Mouse (Mus musculus) left cerebral cortex, postnatal 10 days (tissue): ENCODE measurements around the gene Gadl1. TPM values are rescaled to one million over a fixed set of nuclear protein-coding genes. Genes with fewer than 3 reads are reported as not detected.

Experiments
- DNase-seq, 2 experiments: peaks; one replicate each; pipeline ENCODE4 v3.0.0; 2021 to 2022; ENCODE audit warnings: low spot score in 2 of 2, mixed read lengths in 1 of 2; ENCODE audit errors: extremely low spot score in 1 of 2
- intact Hi-C: fragments of 180-260 bp; cut with DNase I; formaldehyde crosslinking; loops from one replicate; pipeline ENCODE4 v1.15.1; 2025
- total RNA-seq, 2 experiments: library from RNA; stranded (reverse); gene quantifications; 2 replicates each; pipeline ENCODE4 v1.2.3; 2021

Gadl1 gene
- total RNA-seq, 2 experiments from 2014 or later, result 0.45 to 0.77 TPM

DNA sequence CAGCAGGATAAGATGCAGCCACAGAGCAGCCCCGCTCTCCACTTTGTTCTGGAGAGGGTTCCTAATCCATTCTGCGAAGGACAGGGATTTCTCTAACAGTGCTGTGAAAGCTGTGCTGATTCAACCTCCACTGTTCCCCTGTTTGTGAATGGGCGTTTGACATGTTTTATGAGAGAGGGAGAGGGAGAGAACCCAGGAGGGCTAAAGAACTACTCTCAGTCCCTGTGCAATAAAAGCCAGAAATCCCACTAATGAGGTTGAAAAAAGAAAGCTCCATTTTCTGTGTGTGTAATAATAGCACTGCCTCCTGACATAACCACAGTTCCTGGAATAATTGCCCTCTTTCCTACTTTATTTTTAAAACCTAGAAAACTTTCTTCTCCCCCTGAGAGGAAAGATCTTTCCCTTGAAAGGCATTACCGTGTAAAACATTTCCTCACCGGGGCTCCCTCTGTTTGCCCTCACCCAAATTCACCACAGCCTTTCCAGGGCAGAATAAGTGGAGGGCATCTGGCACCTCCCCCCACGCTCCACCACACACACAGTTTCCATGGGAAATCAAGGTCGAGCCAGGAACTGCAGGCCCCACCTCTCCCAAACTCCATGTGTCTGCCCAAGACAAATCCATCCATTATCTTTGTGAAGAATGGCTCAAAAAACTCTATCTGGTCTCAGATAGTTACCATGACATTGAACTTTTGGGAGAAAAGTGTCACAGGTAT, 24.1 kb downstream of the Gadl1 start:
- DNase-seq, result no peak
- intact Hi-C loops, result no loop called here

DNA sequence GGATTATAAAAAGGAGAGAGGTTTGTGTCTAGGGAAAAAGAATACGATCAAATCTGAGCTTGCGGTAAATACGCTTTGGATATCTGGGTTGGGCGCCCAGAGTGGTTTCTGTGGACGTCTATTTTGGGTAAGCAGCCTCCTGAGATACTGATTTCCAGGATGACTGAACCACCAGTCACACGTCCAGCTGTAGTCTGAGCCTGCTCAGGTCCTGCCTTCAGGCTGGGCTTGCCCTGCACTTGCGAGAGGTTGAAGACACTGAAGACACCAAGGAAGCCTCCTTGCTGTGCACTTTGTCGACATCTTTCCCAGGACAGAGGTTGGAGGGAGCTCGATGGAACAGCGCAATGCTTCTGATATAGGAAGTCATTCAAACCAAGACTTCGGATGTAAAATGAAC, 25.0 kb downstream of the Gadl1 start:
- no peak for DNase-seq
- intact Hi-C loops, result no loop called here

DNA sequence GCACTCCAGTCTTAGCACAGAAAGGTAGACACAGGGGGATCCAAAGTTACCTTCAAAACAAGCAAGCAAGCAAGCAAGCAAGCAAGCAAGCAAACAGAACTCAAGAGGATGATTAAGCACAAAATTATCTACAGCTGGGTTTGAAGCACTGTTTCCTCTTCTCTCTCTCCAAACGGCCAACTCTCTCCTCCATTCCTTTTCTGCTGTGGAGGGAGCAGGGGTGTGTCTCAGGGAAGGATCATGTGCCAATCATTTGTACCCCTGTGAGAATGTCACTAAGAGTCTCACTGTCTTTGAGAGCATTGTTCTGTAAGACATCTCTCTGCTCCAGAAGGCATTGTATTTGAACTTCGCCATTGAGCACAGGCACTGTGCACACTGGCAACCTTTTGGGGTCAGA, 27.1 kb downstream of the Gadl1 start:
- no peak for DNase-seq
- intact Hi-C loops, result no loop called here

DNA sequence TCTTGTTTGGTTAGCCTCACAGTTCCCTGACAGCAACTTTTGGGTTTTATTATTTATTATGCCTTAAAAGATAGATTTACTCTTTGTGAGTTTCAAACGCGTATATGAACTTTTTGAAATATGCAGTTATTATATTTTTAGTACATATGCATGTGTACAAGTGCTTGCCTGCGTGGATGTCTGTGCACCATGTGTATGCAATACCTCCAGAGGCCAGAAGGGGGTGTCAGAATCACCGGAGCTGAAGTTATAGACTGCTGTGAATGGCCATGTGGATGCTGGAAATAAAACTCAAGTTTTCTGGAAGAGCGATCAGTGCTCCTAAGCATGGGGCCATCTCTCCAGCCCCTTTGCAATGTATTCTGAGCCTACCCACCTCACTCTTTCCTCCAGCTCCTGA, 28.7 kb downstream of the Gadl1 start:
- intact Hi-C loops, result no loop called here
- DNase-seq, result no peak

DNA sequence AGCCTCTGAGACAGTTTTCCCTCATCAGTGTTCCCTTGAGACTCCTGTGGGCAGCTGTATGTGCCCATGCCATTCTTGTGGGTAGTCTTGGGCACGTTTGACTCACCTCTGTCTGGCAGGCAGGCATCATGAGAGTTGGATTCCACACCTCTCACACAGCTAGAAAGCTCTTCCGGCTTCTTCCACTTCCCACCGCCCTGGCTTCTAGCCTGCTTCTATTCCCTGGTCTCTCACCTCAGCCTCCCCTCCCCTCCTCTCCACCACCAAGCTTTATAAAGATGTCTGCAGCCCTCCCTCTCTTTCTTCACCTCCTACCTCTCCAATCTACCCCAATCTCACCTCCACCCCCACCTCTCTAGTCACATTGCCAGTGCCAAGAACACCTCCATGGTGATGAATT, 30.2 kb downstream of the Gadl1 start:
- intact Hi-C loops, result no loop called here

DNA sequence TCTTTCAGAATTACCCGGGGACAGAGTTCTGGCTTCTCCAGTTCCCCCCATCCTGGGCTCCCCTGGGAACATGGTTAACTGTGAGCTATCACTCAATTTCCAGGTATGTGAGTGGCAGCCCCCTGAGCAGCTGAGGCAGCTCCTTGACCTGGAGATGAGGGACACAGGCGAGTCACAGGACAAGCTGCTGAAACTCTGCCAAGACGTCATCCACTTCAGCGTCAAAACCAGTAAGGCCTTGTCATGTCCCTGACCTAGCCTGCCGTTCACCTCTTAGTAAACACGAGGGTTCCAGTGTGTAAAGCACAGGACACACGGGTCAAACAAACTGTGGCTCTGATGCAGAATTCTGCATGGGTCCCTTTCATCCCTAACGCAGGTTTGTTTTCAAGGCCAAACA, 31.9 kb downstream of the Gadl1 start:
- DNase-seq, result no peak
- intact Hi-C loops, result no loop called here

More for the DNA sequence above, 30.2 kb downstream of the Gadl1 start:
- no peak for DNase-seq

DNA sequence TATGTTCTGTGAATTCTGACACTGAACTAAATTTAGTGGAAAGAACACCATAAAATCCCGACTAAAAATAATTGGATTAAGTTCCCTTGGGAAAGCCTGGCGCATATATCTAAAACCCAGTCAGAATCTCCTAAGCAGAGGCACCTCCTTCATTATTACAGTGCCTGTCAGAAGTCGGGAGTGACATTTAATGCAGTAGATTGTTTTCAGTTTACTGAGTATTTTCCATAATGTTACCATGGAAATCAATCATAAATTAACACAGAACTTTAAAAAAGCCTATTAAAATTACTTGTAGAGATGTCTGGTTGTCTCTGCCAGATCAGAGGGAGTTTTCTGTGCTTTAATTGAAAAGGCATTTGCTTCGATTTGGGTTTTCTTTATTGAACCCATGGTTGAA, 33.2 kb downstream of the Gadl1 start:
- intact Hi-C loops, result no loop called here

DNA sequence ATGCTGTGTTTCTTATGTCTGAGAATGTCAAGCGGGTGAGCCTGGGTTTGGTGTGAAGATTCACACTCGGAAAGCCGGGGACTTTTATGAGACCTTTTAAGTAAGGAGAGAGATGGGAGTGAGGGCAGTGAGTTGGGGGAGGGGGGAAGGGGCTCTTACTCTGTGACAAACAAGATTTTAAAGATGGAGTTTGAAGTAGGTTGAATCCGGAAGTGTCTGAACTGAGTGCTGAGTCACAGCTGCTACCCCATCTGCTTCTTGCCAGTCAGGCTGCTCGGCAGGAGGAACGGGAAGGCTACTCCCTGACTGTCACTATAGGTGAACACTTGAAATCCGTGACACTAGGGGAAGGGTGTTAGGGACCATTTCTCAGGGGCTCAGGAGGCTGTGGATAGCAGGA, 33.7 kb downstream of the Gadl1 start:
- DNase-seq, result peak in 1 of 2 experiments; percentile 47
- intact Hi-C loops, result no loop called here

More for the DNA sequence above, 33.2 kb downstream of the Gadl1 start:
- peak in 1 of 2 experiments; percentile 9 for DNase-seq

DNA sequence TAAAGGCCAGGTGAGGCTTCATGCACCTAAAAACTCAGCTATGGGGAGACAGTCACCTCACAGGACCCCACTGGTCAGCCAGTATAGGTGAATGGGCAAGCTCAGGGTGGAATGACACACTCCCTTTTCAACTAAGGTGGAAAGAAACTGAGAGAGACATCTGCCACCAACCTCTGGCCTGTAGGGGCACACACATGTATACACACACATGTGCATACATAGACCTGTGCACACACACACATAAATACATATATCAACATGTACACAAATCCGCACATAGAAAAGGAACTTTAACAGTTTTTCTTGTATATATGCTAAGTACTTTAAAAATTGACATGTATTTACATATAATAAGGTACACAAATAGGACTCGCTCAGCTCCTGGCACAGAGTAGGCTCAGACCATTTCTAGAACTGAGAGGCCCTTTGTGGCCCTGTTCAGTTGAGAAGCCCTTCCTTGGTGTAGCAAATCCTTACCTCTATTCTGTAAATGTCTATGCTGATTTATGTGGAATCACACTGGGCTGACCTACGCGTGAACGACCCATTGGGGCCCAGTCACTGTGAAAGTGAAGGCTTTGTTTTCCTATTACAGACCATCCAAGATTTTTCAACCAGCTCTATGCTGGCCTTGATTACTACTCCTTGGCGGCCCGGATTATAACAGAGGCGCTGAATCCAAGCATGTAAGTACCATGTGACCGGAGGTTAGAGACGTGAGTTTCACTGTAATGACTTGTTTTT, 34.5 kb downstream of the Gadl1 start:
- DNase-seq, result no peak
- intact Hi-C loops, result no loop called here

DNA sequence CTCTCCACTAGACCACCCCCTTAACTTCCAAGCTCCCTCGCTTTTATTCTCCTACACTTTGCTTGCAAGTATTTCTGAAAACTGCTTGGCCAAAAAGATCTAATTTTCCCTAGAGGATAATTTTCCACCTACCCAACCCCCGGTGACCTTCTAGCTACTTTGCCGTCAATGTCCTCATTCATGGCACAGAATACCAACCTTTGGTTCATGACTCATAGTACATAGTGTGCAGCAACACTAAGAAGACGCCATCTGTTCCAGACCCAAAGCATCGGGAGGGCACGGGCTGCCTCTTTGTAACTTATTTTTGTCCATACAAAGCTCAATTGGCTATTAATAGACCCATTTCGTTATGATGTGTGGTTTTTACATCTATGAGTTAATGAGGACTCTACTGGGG, 55.8 kb downstream of the Gadl1 start:
- intact Hi-C loops, result no loop called here
- DNase-seq, result no peak

DNA sequence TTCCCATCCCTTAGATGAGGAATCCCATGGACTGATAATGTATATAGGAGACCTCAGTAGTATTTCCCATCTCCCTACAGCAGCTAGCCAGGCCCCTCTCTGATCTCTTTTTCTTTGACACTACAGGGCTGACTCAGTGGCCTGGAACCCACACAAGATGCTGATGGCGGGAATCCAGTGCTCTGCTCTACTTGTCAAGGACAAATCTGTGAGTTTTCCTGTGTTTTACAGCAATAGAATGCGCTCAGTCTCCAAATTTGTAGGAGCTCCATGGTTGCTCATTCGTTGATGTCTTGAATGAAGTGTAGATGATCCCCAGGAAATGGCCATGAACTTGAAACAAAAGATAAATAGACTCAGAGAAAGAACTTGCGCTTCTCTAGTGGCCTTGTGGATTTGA, 56.9 kb downstream of the Gadl1 start:
- intact Hi-C loops, result no loop called here
- no peak for DNase-seq

DNA sequence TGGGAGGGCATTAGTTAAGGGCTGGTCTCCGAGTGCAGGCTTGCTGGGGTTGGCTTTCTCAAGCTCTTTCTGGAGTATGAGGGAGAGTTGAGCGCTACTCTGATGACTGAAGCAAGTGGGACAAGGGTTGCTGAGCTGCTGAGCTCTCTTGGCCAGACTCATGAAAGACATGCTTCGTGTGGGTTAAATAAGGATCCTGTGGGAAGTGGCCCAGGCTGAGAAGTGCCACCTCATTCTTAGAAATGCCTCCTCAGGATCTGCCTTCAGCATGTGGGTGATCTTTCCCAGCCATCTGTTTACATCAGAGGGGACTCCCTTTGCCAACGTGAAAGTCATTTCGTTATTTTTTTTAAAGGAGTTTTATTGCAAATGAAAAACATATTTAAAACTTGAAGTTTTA, 57.5 kb downstream of the Gadl1 start:
- DNase-seq, result peak in 1 of 2 experiments; percentile 31
- intact Hi-C loops, result no loop called here

DNA sequence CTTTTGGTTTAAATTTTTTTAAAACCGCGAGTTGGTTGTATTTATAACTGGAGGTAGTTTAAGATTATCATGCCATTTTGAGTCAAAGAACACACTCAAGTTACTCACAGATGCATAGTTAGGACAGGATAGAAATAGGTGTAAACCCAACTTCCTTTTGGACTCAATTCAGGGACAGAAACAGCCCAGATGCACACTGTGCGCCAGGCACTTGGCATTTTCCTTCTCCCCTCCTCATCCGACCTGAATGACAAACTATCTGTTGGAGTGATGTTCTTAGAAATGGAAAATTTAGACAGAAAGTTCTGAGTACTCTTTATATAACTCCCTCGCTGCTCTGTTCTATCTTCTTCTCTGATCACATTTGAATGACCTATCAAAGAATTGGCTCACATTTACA, 58.4 kb downstream of the Gadl1 start:
- intact Hi-C loops, result no loop called here
- no peak for DNase-seq

DNA sequence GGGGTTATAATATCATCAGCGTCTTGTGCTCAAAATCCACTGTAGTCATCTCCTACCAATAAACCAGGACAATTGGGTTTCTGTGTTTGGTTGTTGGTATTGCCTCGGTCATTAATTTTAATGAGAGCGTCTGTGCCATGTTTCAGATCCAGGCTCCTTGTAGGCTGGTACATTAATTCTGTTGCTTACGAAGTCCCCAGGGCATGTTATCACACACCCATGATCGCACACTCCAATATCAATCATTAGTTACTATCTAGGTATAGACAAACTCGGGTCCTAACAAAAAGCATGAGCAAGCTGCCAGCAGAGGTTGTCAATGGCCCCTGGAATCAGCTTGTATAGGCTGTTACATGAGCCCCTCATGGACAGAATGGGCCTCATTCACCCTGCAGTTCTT, 67.6 kb downstream of the Gadl1 start:
- intact Hi-C loops, result no loop called here

DNA sequence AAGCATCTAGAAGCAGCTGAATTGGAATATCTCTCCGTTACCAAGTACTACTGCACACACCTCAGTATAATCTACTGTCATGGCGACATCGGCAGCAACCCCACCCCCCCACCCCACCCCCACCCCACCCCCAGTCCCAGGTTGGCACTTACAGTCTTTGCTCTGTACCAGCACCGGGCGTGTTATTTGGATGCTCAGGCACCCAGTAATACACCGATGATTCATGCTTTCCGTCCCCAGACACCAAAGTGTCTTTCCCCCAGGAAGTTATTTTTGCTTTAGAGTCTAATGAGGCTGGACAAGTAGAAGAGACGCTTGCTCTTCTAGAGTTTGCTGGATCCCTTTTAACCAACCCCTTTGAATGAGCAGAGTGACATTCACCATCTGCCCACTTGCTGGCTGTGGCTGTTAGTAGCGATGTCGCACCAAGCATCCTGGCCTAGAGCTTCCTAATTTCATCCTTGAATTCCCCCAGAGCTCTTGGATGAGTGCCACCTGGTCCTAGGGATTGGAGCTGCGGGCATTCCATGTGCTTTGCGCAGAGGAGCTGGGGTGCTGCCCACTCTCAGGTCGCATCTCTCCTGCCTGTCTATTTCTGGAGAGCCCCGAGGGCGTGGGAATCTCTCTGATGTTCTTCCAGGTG, 68.5 kb downstream of the Gadl1 start:
- peak; percentile 55 to 59 for DNase-seq
- intact Hi-C loops, result no loop called here

More for the DNA sequence above, 67.6 kb downstream of the Gadl1 start:
- DNase-seq, result no peak

DNA sequence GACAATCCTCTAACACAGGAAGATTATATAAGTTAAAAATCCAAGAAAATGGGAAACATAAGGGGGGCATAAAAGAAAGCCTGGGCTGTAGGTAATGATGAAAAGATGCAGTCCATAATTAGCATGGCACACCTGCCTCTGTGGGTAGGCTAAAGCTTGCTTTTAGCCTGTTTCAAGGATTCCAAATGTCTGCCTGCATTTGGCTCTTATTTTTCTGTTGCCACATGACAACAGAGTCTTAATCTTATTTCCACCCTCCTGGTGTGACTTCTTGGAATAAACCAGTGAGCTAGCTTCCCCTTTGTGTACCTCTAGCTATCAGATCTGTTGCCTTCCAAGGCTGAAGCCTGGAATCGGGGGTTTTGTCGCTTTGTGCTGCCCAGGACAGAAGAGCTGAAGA, 69.2 kb downstream of the Gadl1 start:
- DNase-seq, result no peak
- intact Hi-C loops, result no loop called here

DNA sequence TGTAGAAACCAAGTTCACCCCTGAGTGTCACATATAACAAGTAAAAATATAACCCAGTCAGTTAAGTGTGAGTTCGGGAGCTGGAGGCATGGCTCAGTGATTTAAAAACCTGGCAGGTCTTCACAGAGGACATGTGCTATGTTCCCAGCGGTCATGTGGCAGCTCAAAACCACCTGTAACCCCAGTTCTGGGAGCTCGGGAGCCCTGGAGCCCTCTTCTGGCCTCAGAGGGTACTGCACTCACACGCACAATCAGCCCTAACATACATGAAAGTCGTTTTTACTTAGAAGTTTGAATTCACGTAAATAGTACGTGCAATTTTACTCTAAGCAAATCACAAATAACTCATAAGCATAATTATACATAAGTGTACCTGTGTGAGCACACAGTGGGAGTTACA, 81.4 kb downstream of the Gadl1 start:
- DNase-seq, result no peak
- intact Hi-C loops, result no loop called here

DNA sequence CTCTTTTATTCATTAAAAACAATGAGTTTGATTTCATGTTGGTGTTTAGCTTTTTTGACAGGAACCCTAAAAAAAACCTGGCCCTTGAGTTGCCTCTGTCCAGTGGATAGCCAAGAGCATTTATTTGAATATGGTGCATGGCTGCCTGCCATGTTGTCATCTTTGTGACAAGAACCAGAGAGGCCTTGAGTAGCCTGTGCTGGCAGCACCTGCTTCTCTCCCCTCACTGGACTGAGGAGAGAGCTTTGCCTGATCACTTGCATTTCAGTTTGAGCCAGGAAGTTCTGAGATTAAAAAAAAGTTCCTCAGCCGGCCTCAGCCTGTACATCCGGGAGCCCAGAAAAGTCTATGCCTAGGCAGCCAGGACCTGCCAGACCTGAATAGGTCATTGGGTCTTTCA, 85.5 kb downstream of the Gadl1 start:
- intact Hi-C loops, result no loop called here
- DNase-seq, result no peak

DNA sequence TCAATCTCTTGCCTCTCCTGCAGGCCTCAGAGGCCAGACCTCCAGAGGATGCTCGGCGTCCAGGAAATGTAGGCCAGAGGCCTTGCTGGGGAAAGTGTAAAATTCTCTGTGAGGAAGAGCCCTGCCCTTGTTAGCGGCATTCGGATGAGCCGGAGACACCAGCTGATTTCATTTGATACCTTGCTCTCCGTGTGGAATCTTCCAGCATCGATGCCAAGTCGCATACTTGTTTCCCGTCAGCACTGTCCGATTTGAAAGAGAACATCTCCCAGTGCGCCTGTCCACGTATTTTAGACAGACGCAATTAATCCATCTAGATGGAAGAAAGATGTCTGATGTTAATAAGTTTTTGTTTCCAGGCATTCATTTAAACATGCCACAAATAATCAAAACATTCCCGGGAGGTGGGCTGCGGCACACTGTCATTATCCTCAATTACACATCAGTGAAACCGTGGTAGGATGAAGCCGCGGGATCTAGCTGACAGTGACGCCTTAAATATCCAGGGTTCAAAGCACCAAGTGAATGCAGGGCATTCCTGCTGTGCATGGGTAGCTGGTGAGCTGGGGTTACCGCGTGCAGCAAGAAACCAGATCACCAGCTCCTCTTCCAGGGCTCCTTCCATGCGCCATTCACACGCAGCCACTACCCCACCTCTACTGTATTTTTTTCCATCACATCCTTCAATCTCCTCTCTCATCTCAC, 86.8 kb downstream of the Gadl1 start:
- intact Hi-C loops, result no loop called here
- DNase-seq, result no peak
